Mouse (Mus musculus) MEL (cell line): Measurements from ENCODE around the gene Gm28035. TPM values are rescaled to one million over a fixed set of nuclear protein-coding genes. Genes with fewer than 3 reads are reported as not detected.

ENCODE experiments used
- DNase-seq: peaks from one replicate; pipeline ENCODE4 v3.0.0; 2011; ENCODE audit warnings: low read depth, low spot score
- H3K27ac ChIP-seq: 2 replicates; pipeline ENCODE4 v1.5.1; 2012; ENCODE audit warnings: low read depth, mild to moderate bottlenecking, control low read depth, low read length, moderate library complexity; ENCODE audit not compliant: control insufficient read depth
- H3K27me3 ChIP-seq, 2 experiments: fragments of 150-350 bp in 1 of 2; sonication (generic) in 1 of 2; 2 replicates each; pipeline ENCODE4 v1.6.1; 2012; ENCODE audit warnings: low read length in 2 of 2, mild to moderate bottlenecking in 2 of 2, improper control_type of control experiment in 1 of 2, moderate library complexity in 1 of 2; ENCODE audit not compliant: insufficient read depth in 2 of 2, control insufficient read depth in 1 of 2
- H3K36me3 ChIP-seq, 2 experiments: 2 replicates each; pipeline ENCODE4 v1.6.1; 2012 to 2014; ENCODE audit warnings: low read length in 2 of 2, improper control_type of control experiment in 1 of 2, inconsistent platforms in 1 of 2, mild to moderate bottlenecking in 1 of 2; ENCODE audit not compliant: insufficient read depth in 2 of 2, control insufficient read depth in 1 of 2
- H3K4me1 ChIP-seq, 2 experiments: fragments of 150-350 bp in 1 of 2; sonication (generic) in 1 of 2; 2 replicates each; pipeline ENCODE4 v1.6.1; 2012; ENCODE audit warnings: low read length in 2 of 2, improper control_type of control experiment in 1 of 2, mild to moderate bottlenecking in 1 of 2; ENCODE audit not compliant: insufficient read depth in 2 of 2, control insufficient read depth in 1 of 2
- H3K4me3 ChIP-seq, 2 experiments: fragments of 150-350 bp in 1 of 2; sonication (generic) in 1 of 2; 2 replicates each; pipeline ENCODE4 v1.5.1; 2012; ENCODE audit warnings: low read depth in 2 of 2, low read length in 2 of 2, mild to moderate bottlenecking in 2 of 2, moderate library complexity in 2 of 2, control low read depth in 1 of 2, improper control_type of control experiment in 1 of 2; ENCODE audit not compliant: control insufficient read depth in 1 of 2, insufficient read depth in 1 of 2
- H3K79me2 ChIP-seq: 2 replicates; pipeline ENCODE4 v1.6.1; 2012; ENCODE audit warnings: mild to moderate bottlenecking, low read length, moderate library complexity; ENCODE audit not compliant: control insufficient read depth, poor library complexity, insufficient read depth
- H3K9ac ChIP-seq: 2 replicates; pipeline ENCODE4 v1.6.1; 2012; ENCODE audit warnings: low read depth, mild to moderate bottlenecking, control low read depth, low read length, moderate library complexity; ENCODE audit not compliant: control insufficient read depth, poor library complexity, severe bottlenecking
- H3K9me3 ChIP-seq: fragments of 150-350 bp; sonication (generic); replicated peaks from 2 replicates; pipeline ENCODE4 v1.6.1; 2012; ENCODE audit warnings: mild to moderate bottlenecking, low read length, improper control_type of control experiment, moderate library complexity; ENCODE audit not compliant: insufficient read depth
- BHLHE40 ChIP-seq: IDR thresholded peaks from 2 replicates; pipeline ENCODE4 v1.6.1; 2012; ENCODE audit warnings: low read depth, mild to moderate bottlenecking, inconsistent platforms, low read length, improper control_type of control experiment, borderline replicate concordance
- CHD1 ChIP-seq: IDR thresholded peaks from 2 replicates; pipeline ENCODE4 v1.6.1; 2012; ENCODE audit warnings: low read depth, mild to moderate bottlenecking, inconsistent platforms, low read length, improper control_type of control experiment
- CHD2 ChIP-seq: IDR thresholded peaks from 2 replicates; pipeline ENCODE4 v1.6.1; 2011; ENCODE audit warnings: low read length, improper control_type of control experiment
- E2F4 ChIP-seq: IDR thresholded peaks from 2 replicates; pipeline ENCODE4 v1.6.1; 2011; ENCODE audit warnings: low read depth, low read length, improper control_type of control experiment, borderline replicate concordance
- ELF1 ChIP-seq: IDR thresholded peaks from 2 replicates; pipeline ENCODE4 v1.6.1; 2014; ENCODE audit warnings: low read depth, mild to moderate bottlenecking, inconsistent platforms, low read length, improper control_type of control experiment, moderate library complexity
- EP300 ChIP-seq, 2 experiments: IDR thresholded peaks; 2 replicates each; pipeline ENCODE4 v1.6.1; 2011; ENCODE audit warnings: improper control_type of control experiment in 2 of 2, low read length in 2 of 2, low read depth in 1 of 2, mild to moderate bottlenecking in 1 of 2
- ETS1 ChIP-seq: IDR thresholded peaks from 2 replicates; pipeline ENCODE4 v1.6.1; 2012; ENCODE audit warnings: low read depth, mild to moderate bottlenecking, inconsistent platforms, low read length, improper control_type of control experiment, moderate library complexity
- HCFC1 ChIP-seq: IDR thresholded peaks from 2 replicates; pipeline ENCODE4 v1.6.1; 2012; ENCODE audit warnings: low read depth, mild to moderate bottlenecking, inconsistent platforms, low read length, improper control_type of control experiment, moderate library complexity
- JUND ChIP-seq: IDR thresholded peaks from 2 replicates; pipeline ENCODE4 v1.6.1; 2011; ENCODE audit warnings: low read depth, mild to moderate bottlenecking, improper control_type of control experiment, low read length
- MAFK ChIP-seq: IDR thresholded peaks from 2 replicates; pipeline ENCODE4 v1.6.1; 2011; ENCODE audit warnings: low read depth, mild to moderate bottlenecking, low read length, improper control_type of control experiment, borderline replicate concordance
- MAX ChIP-seq: IDR thresholded peaks from 2 replicates; pipeline ENCODE4 v1.6.1; 2011; ENCODE audit warnings: low read length, improper control_type of control experiment
- MAZ ChIP-seq: IDR thresholded peaks from 2 replicates; pipeline ENCODE4 v1.6.1; 2012; ENCODE audit warnings: low read depth, mild to moderate bottlenecking, inconsistent platforms, low read length, improper control_type of control experiment
- MXI1 ChIP-seq: IDR thresholded peaks from 2 replicates; pipeline ENCODE4 v1.6.1; 2011; ENCODE audit warnings: mild to moderate bottlenecking, low read depth, low read length, improper control_type of control experiment
- MYC ChIP-seq: IDR thresholded peaks from 2 replicates; pipeline ENCODE4 v1.6.1; 2011; ENCODE audit warnings: low read depth, mild to moderate bottlenecking, low read length, improper control_type of control experiment, moderate library complexity
- NELFE ChIP-seq: IDR thresholded peaks from 2 replicates; pipeline ENCODE4 v1.6.1; 2011; ENCODE audit warnings: low read depth, low read length, improper control_type of control experiment
- POLR2A ChIP-seq, 2 experiments: IDR thresholded peaks; 2 replicates each; pipeline ENCODE4 v1.6.1; 2011 to 2012; ENCODE audit warnings: low read length in 2 of 2, mild to moderate bottlenecking in 2 of 2, control low read depth in 1 of 2, improper control_type of control experiment in 1 of 2, low read depth in 1 of 2, moderate library complexity in 1 of 2; ENCODE audit not compliant: control insufficient read depth in 1 of 2, insufficient read depth in 1 of 2, poor library complexity in 1 of 2
- POLR2AphosphoS5 ChIP-seq: IDR thresholded peaks from 2 replicates; pipeline ENCODE4 v1.6.1; 2012; ENCODE audit warnings: low read depth, borderline replicate concordance, mild to moderate bottlenecking, inconsistent platforms, low read length, moderate library complexity, mixed read lengths
- RAD21 ChIP-seq: IDR thresholded peaks from 2 replicates; pipeline ENCODE4 v1.6.1; 2011; ENCODE audit warnings: mild to moderate bottlenecking, low read depth, low read length, improper control_type of control experiment
- RCOR1 ChIP-seq: IDR thresholded peaks from 2 replicates; pipeline ENCODE4 v1.6.1; 2012; ENCODE audit warnings: low read depth, mild to moderate bottlenecking, inconsistent platforms, low read length, improper control_type of control experiment
- SMC3 ChIP-seq: IDR thresholded peaks from 2 replicates; pipeline ENCODE4 v1.6.1; 2011; ENCODE audit warnings: low read depth, low read length, improper control_type of control experiment
- TAL1 ChIP-seq: IDR thresholded peaks from 2 replicates; pipeline ENCODE4 v1.6.1; 2012; ENCODE audit warnings: mild to moderate bottlenecking, inconsistent platforms, low read length, moderate library complexity, mixed read lengths
- TBP ChIP-seq: IDR thresholded peaks from 2 replicates; pipeline ENCODE4 v1.8.0; 2011; ENCODE audit warnings: low read depth, low read length, improper control_type of control experiment
- TCF12 ChIP-seq: IDR thresholded peaks from 2 replicates; pipeline ENCODE4 v1.6.1; 2014; ENCODE audit warnings: low read depth, mild to moderate bottlenecking, inconsistent platforms, low read length, improper control_type of control experiment, moderate library complexity
- USF1 ChIP-seq: IDR thresholded peaks from 2 replicates; pipeline ENCODE4 v1.6.1; 2014; ENCODE audit warnings: low read depth, mild to moderate bottlenecking, inconsistent platforms, low read length, improper control_type of control experiment, moderate library complexity
- USF2 ChIP-seq, 2 experiments: IDR thresholded peaks; 2 replicates each; pipeline ENCODE4 v1.6.1; 2011 to 2012; ENCODE audit warnings: improper control_type of control experiment in 2 of 2, low read length in 2 of 2, borderline replicate concordance in 1 of 2, inconsistent platforms in 1 of 2, low read depth in 1 of 2, mild to moderate bottlenecking in 1 of 2; ENCODE audit not compliant: insufficient read depth in 1 of 2
- ZC3H11A ChIP-seq: IDR thresholded peaks from 2 replicates; pipeline ENCODE4 v1.6.1; 2012; ENCODE audit warnings: low read depth, mild to moderate bottlenecking, inconsistent platforms, low read length, improper control_type of control experiment
- ZMIZ1 ChIP-seq: IDR thresholded peaks from 2 replicates; pipeline ENCODE4 v1.6.1; 2012; ENCODE audit warnings: low read depth, mild to moderate bottlenecking, inconsistent platforms, low read length, improper control_type of control experiment, moderate library complexity
- ZNF384 ChIP-seq: IDR thresholded peaks from 2 replicates; pipeline ENCODE4 v1.6.1; 2012; ENCODE audit warnings: low read depth, mild to moderate bottlenecking, inconsistent platforms, low read length, improper control_type of control experiment
- polyA plus RNA-seq, 2 experiments: library from polyadenylated mRNA; stranded (reverse) in 1 of 2; unstranded in 1 of 2; fragments of >175 nt in 1 of 2; fragments of >200 nt in 1 of 2; gene quantifications; 2 replicates each; pipeline versions ENCODE4 v1.2.1 to v1.2.4; 2012; ENCODE audit warnings: low replicate concordance in 2 of 2, low read depth in 1 of 2; ENCODE audit not compliant: insufficient read length in 2 of 2, insufficient read depth in 1 of 2, missing spikeins in 1 of 2
- total RNA-seq: library from RNA; depleted of rRNA; stranded (reverse); fragments of 300-350 nt; gene quantifications from 2 replicates; pipeline ENCODE4 v1.2.3, GENCODE M21; 2012

The Gm28035 gene
- total and polyA plus RNA-seq, 3 experiments = 0.26 TPM; not detected in 2

DNA sequence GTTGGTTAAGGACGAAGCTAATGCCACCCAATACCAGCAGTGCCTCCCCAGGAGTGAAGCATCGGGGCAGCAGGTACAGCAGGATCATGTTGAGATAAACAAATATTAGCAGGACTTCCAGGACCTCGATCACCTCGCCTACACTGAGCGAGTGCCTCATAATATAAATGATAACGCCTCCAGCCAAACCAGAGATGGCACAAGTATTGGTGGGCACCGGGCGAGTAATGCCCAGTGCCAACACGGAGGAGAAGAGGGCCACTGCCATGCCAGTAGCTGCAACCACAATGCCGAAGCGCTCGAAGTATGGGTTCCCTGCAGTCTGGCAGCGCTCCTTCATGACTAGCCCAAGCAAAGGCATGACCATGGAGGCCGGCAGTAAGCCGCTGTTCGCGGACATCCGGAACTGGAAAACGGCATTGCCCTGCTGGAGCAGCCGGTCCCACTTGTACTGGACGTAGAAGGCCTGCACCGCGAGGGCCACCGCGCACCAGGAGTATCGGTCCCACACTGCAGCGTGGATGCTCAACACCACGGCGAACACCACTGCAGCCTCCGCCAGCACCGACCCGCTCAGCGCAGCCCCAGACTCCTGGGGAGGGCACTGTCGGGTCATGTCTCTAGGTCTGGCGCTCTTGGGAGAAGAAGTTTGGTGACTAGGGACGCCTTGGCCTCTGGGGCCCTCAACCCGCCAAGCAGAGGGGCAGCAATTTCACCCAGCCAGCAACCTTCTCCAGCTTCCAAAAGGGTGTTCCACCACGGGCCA is 45.2 kb downstream of the Gm28035 start:
- no peaks in the 10 kb centered on the region for H3K27me3 ChIP-seq
- H3K9ac ChIP-seq = peak overlapping the region; percentile 85
- H3K9me3 ChIP-seq = no peaks in the 10 kb centered on the region
- peaks cover 0 to 14% of the 10 kb centered on the region in 2 experiments; a peak in 3 of 4 replicates for H3K4me1 ChIP-seq
- H3K79me2 ChIP-seq = peaks cover 47% of the 10 kb centered on the region
- TF ChIP-seq ZMIZ1 (no peak), CHD1 (0 out of 2 replicates have a peak, but pooled peaks have one; percentile 13)
- no peak for DNase-seq
- peak overlapping the region; percentile 18; the same call in 1 of the 2 replicates for H3K27ac ChIP-seq
- peaks cover 0 to 12% of the 10 kb centered on the region in 2 experiments; a peak in 3 of 4 replicates for H3K36me3 ChIP-seq
- H3K4me3 ChIP-seq = peak overlapping the region; percentile 89 to 93

DNA sequence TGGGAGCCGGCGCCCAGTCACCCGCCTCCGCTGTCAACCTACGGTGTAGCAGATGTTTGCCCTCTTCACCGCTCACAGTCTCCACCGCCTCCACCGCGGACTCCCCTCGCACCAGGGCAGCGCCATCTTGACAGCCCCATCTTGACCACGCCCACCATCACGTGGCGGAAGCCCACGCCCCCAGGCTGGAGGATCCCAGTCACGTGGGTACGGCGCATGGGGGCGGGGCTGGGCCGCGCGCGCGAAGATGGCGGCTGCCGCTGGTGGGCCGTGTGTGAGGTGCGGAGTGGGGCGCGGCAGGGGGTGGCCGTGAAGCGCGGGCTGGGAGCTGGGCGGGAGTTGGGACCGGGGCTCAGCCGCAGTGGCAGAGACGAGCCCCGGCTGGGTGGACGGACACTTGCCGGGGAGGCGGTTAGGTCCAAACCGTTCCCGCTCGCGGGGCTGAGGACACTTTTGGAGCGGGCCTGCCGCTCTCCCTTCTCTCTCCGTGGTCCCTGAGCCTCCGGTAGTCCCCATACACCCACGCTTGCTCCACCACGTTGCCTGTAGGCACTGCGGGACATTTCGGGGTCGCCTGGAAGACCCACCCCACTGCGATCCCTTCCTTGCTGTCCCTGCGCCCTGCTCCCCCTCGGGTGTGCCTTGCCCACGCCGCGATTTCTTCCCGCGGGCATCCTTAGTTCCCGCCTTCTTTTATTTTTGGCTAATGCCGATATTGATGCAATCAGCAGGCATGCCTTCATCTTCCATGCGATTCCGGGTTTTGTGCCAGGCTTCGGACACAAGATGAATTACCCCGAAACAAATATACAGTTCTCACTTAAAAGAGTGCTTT is 46.0 kb downstream of the Gm28035 start, which contains the start of the genes Dolk and Nup188:
Dolk (minus strand) TSS at position 143 of the 835 bp plus-strand sequence.
Nup188 (plus strand) TSS at position 206 of the 835 bp plus-strand sequence.
- Histone ChIP-seq H3K9ac (peak within 1 kb of the TSS; percentile 93), H3K27ac (peak within 1 kb of the TSS; percentile 50), H3K27me3 (no peaks in the 10 kb centered on the region), H3K4me1 (peaks cover 0 to 14% of the 10 kb centered on the region in 2 experiments; a peak in 3 of 4 replicates), H3K36me3 (peaks cover 0 to 12% of the 10 kb centered on the region in 2 experiments; a peak in 3 of 4 replicates), H3K4me3 (peak within 1 kb of the TSS; percentile 89 to 93), H3K9me3 (no peaks in the 10 kb centered on the region), H3K79me2 (peaks cover 48% of the 10 kb centered on the region)
- DNase-seq = peak; percentile 96
- TF ChIP-seq USF1 (peak; percentile 100), MAFK (no peak), SMC3 (no peak), POLR2AphosphoS5 (no peak), MXI1 (peak; percentile 95), RCOR1 (no peak), ZNF384 (no peak), MAZ (peak; percentile 61; the same call in 1 of the 2 replicates), CHD2 (no peak), POLR2A (IDR thresholded peaks at IDR 0.05; ENCODE audit: control insufficient read depth in 1 of 2, insufficient read depth in 1 of 2, low read depth in 1 of 2, low read length in 2 of 2, poor library complexity in 1 of 2) (peak; percentile 88 to 98), E2F4 (peak; percentile 64; the same call in 1 of the 2 replicates), MAX (peak; percentile 93), NELFE (peak; percentile 90), ETS1 (no peak), ELF1 (no peak), TAL1 (no peak), RAD21 (no peak), MYC (peak; percentile 48; the same call in 1 of the 2 replicates), HCFC1 (peak; percentile 85), JUND (no peak), EP300 (IDR thresholded peaks at IDR 0.05; ENCODE audit: low read depth in 1 of 2, low read length in 2 of 2) (no peak), ZC3H11A (no peak), USF2 (IDR thresholded peaks at IDR 0.05; ENCODE audit: borderline replicate concordance in 1 of 2, insufficient read depth in 1 of 2, low read depth in 1 of 2, low read length in 2 of 2) (peak; percentile 83 to 97), TBP (peak; percentile 85), TCF12 (peak; percentile 86), CHD1 (no peak; the same call in none of the 2 replicates), ZMIZ1 (peak; percentile 78; the same call in 1 of the 2 replicates), BHLHE40 (no peak)
